Mouse (Mus musculus): Measurements from ENCODE around the gene Dpysl5.

Dpysl5 gene

DNA sequence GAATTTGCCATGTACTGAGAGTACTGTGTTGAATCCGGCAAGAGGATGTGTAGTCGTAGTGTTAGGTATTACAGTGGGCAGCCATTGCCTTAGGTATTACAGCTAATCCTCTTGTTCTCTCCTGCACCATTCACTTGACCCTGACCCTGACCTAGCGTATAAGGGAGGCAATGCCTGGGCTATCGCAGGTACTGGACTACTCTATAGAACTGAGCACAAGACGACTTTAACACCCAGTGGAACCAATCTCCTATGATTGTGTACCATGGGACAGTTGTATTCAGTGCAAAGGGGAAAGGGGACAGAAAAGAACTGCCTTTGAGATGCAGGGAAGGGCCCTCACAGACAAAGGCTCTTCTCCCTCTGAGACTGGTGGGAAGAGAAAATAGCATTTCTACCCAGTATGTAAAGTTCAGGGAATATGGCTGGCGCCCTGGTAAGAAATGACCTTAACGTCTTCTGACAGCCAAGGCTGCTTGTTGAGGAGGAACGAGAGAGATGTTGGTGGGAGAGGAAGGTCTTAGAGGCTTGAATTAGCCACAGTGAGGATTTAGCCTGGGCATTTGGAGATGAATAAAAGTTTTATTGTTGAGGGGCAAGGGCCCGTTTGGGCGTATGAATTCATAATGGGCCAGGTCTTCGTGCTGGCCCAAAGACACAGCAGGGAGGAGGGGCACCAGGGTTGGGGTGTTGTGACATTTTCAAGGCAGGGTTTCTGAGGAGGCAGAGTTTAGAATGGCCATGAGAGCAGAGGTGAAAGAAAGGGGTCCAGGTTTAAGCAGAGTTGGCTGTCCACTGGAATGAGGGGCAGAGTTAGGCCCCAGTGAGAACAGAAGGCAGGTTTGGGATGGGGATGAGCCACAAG is 113.0 kb downstream of the Dpysl5 start:
- no peak for DNase-seq (ENCODE audit: low spot score in 2 of 2)

DNA sequence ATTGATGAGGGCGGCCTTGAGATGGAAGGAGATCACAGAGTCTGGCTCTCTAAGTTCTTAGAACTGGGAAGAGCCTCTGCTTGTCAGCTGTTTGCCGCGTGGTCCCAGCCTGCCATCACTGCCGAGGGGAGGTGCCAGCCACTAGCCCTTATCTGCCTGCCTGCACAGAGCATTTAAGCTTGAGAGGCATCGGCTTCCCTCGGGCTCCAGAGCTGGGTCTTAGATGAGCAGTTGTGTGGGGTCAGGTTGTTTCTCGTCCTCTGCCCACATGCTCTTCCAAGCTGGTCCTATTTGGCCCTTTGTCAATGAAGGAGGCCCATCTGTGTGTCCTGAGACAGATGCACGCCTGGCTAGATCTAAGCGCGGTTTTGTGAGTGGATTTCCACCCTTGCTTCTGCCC is 113.8 kb downstream of the Dpysl5 start:
- no peak for DNase-seq (ENCODE audit: low spot score in 2 of 2)

GRCm38 (mm10) chr5:30825821-30826220 is 114.5 kb downstream of the Dpysl5 start:
- DNase-seq (ENCODE audit: low spot score in 2 of 2), result no peak

DNA sequence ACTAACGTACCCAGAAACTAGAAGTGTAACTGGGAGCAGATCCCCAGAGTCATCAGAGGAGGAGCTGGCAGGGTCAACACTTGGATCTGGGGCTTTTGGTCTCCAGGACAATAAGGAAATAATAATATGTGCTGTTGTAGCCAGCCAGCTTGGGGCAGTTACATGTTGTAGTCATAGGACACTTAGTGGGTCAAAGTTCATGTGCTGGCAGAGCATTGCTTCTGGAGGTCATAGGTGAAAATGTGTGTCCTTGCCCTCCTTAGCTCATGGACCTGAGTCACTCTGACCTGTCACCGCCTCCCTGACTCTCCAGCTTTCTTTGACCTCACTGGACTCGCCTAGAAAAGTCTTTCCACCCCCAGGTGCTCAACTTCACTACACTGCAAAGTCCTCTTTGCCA is 122.1 kb downstream of the Dpysl5 start:
- no peak for DNase-seq (ENCODE audit: low spot score in 2 of 2)

DNA sequence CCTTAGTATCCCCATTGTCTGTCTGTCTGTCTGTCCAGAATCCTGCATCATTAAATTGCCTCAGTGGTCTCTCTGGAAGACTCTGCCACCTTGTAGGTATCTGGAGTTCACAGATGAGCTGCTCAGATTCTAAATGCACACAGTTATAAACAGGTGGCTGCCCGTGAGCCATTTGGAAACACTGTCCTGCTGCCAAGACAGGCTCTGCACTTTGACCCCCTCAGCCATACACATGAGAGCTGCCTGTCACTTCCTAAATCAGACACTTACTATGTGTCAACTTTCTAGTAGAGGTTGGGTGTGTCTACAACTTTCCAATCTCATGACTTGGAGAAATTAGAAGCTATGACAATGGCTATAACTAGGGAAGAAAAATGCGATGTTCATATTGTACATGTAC is 128.4 kb downstream of the Dpysl5 start:
- no peak for DNase-seq (ENCODE audit: low spot score in 2 of 2)

DNA sequence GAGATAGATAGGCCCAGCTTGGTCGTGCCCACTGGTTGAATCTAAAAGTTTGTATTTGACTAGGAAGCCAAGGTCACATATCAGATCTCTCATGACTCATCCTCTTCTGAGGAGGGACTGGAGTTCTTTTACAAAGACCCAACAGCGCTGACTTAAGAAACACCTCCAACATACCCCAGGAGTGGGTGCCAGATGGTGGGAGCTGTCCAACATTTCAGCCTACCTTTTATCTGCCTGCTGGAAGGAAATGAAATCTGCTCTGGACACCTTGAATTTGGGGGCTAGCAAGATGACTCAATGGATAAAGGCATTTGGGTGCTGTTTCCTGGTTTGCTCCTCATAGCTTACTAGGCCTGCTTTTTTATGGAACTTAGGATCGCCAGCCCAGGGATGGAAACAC is 130.5 kb downstream of the Dpysl5 start:
- DNase-seq (ENCODE audit: low spot score in 2 of 2), result no peak
